Mouse (Mus musculus) liver, postnatal 0 days (tissue): ENCODE measurements around the gene Scube3.
A peak's percentile ranks its signal among the peaks of the same experiment; 100 is the strongest.

Source experiments
- CTCF ChIP-seq: sonication (generic); IDR thresholded peaks from 2 replicates; pipeline ENCODE4 v1.5.1; 2016; ENCODE audit warnings: antibody characterized with exemption, low read depth
- EP300 ChIP-seq: IDR thresholded peaks from 2 replicates; pipeline ENCODE4 v1.6.1; 2016; ENCODE audit warnings: antibody characterized with exemption, low read depth, mild to moderate bottlenecking

DNA sequence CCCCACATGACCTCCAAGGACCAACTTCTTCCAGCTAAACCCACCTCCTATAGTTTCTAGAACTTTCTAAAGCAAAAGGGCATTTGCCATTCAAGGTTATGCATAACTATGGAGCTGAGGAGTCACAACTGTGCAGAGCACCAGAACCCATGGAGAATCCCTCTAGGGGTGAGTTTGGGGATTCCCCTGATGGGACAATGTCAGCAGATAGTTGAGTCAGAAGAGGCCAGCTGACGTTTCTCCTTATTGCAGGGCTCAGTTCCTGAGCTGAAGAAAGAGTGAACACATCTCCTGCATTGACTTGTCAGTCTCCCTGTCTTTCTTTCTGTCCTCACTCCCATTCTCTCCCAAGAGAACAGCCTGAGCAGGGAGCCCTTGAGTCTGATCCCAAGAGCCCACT, 50.8 kb downstream of the Scube3 start:
- TF ChIP-seq CTCF, result 0 out of 2 replicates have a peak, but pooled peaks have one; percentile 1
- no peak for TF ChIP-seq EP300
